Mouse (Mus musculus) midbrain, embryonic 16.5 days (tissue): ENCODE results near the gene Magi1. TPM values are rescaled to one million over a fixed set of nuclear protein-coding genes. Genes with fewer than 3 reads are reported as not detected.

Experiments
- ATAC-seq: fragments of 200-750 bp; cut with Nextera tagmentation; 2 replicates; pipeline ENCODE4 v1.8.0; 2017; ENCODE audit warnings: moderate TSS enrichment
- H3K27ac ChIP-seq: fragments of 300-500 bp; sonication (generic); 2 replicates; pipeline ENCODE4 v1.5.1; 2014; ENCODE audit warnings: mild to moderate bottlenecking, low read length, mixed read lengths
- H3K27me3 ChIP-seq: fragments of 300-500 bp; sonication (generic); 2 replicates; pipeline ENCODE4 v1.6.1; 2014; ENCODE audit warnings: low read depth, low read length, mixed read lengths; ENCODE audit not compliant: control insufficient read depth, insufficient read depth
- H3K36me3 ChIP-seq: fragments of 300-500 bp; sonication (generic); 2 replicates; pipeline ENCODE4 v1.6.1; 2014; ENCODE audit warnings: mild to moderate bottlenecking, low read length, moderate library complexity, mixed read lengths; ENCODE audit not compliant: control insufficient read depth, insufficient read depth
- H3K4me1 ChIP-seq: fragments of 300-500 bp; sonication (generic); 2 replicates; pipeline ENCODE4 v1.6.1; 2014; ENCODE audit warnings: mild to moderate bottlenecking, low read length, mixed read lengths; ENCODE audit not compliant: control insufficient read depth, insufficient read depth
- H3K4me2 ChIP-seq: fragments of 300-500 bp; sonication (generic); 2 replicates; pipeline ENCODE4 v1.6.1; 2014; ENCODE audit warnings: mild to moderate bottlenecking, low read length, mixed read lengths
- H3K4me3 ChIP-seq: fragments of 300-500 bp; sonication (generic); 2 replicates; pipeline ENCODE4 v1.5.1; 2014; ENCODE audit warnings: low read depth, mild to moderate bottlenecking, low read length, moderate library complexity, mixed read lengths
- H3K9ac ChIP-seq: fragments of 300-500 bp; sonication (generic); 2 replicates; pipeline ENCODE4 v1.6.1; 2014; ENCODE audit warnings: low read depth, low read length, mixed read lengths
- H3K9me3 ChIP-seq: fragments of 300-500 bp; sonication (generic); replicated peaks from 2 replicates; pipeline ENCODE4 v1.6.1; 2014; ENCODE audit warnings: mild to moderate bottlenecking, low read length, mixed read lengths; ENCODE audit not compliant: control insufficient read depth, poor library complexity, severe bottlenecking
- WGBS: fragments of 180-500 bp; shearing (Covaris S2); extraction: QIAGEN DNeasy Blood & Tissue Kit; methylation state at CpG from one replicate; pipeline ENCODE4 v1.1.7; 2014; 5-methylcytosine and 5-hydroxymethylcytosine counted together
- polyA plus RNA-seq: library from polyadenylated mRNA; unstranded; fragments of >200 nt; fragmentation: Nextera tagmentation; extraction: Ambion mirVana; gene quantifications from 2 replicates; pipeline ENCODE4 v1.2.1, GENCODE M21; 2015

Gene Magi1
- polyA plus RNA-seq, 1 experiment from 2014 or later: 34.6 TPM

DNA sequence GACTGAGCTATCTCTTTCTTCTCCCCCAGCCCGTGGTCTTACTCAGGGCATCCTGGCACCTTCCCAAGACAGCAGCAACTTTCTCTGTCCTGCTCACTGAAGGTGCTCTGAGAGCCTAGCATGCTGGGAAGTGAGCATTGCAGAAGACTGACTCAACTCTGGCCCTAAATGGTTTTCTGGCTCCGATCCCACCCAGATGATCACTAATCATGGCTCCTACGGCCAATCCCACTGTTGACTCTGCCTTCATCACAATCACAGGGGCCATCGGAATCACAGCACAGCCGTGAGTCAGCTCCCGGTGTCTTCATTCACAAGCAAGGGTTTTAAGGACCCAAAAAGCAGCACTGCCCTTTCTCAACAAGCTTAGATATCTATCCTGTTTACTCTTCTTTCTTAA, 58.6 kb downstream of the Magi1 start:
- H3K27me3 ChIP-seq: no peaks in the 10 kb centered on the region
- H3K27ac ChIP-seq: no peak overlapping the region
- no peaks in the 10 kb centered on the region for H3K4me1 ChIP-seq
- H3K4me3 ChIP-seq: no peak overlapping the region
- H3K9me3 ChIP-seq: no peaks in the 10 kb centered on the region
- no peak for ATAC-seq
- H3K4me2 ChIP-seq: no peak overlapping the region
- WGBS: 85% methylated on average over 6 of the region's 6 CpGs
- no peak overlapping the region for H3K9ac ChIP-seq
- no peaks in the 10 kb centered on the region for H3K36me3 ChIP-seq

DNA sequence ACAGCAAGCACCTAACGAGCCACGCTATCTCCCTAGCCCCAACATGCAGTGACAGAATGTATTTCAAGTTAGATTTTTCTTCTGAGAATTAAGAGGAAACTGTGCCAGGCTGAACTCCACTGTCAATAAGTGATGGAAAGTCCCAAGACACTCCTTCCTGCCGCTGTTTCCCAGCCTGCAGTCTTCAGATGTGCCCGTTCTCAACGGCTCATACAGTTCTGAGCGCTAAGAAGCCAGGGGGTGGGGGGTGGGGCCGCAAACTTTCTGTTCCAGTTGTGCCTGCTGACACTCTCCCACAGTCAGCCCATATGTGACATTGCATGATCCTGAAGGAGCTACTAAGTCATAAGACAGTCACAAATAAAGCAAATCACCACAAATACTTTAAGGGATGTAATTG, 61.5 kb downstream of the Magi1 start:
- no peak overlapping the region for H3K9ac ChIP-seq
- 71% methylated on average over 7 of the region's 7 CpGs for WGBS
- ATAC-seq: no peak
- H3K4me2 ChIP-seq: no peak overlapping the region
- no peak overlapping the region for H3K4me3 ChIP-seq
- H3K27ac ChIP-seq: no peak overlapping the region
- H3K4me1 ChIP-seq: no peaks in the 10 kb centered on the region; the same call in 1 of the 2 replicates
- no peaks in the 10 kb centered on the region for H3K9me3 ChIP-seq
- H3K36me3 ChIP-seq: no peaks in the 10 kb centered on the region
- H3K27me3 ChIP-seq: no peaks in the 10 kb centered on the region

DNA sequence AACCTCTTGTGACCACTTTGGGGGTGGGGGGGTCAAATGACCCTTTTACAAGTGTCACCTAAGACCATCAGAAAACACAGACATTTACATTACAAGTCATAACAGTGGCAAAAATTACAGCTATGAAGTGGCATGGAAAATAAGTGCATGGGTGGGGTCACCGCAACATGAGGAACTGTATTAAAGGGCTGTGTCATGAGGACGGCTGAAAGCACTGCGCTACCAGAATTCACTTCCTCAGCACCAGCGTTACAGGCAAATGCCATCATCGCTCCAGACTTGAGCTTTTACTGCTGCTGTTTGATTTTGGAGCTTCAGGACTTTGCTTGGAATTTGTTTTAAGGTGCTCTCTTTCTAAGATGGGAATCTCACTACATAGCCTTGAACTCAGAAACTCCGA, 62.0 kb downstream of the Magi1 start:
- ATAC-seq: no peak
- Histone ChIP-seq H3K36me3 (no peaks in the 10 kb centered on the region), H3K27ac (no peak overlapping the region), H3K4me2 (no peak overlapping the region), H3K9ac (no peak overlapping the region), H3K27me3 (no peaks in the 10 kb centered on the region), H3K9me3 (no peaks in the 10 kb centered on the region), H3K4me3 (no peak overlapping the region), H3K4me1 (no peaks in the 10 kb centered on the region; the same call in 1 of the 2 replicates)
- WGBS: 90% methylated on average over 6 of the region's 6 CpGs

DNA sequence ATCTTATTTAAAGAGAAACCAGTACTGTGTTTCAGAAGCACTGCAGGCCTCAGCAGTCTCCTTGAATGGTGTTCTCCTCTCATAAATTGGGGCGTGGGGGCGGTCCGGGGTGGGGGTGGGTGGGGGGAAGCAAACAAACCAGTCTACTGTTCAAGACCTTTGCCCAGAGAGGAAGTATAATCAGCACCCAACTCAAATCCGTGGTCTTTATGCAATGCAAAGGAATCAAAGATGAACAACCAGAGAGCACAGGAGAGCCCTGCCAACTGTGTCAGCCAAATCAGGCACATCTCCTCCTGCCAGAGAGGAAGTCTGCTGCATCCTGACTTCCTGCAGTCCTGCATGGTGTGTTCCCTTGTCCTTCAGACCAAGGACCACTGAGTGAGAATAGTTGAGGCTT, 65.6 kb downstream of the Magi1 start:
- H3K36me3 ChIP-seq: no peaks in the 10 kb centered on the region
- no peaks in the 10 kb centered on the region; the same call in 1 of the 2 replicates for H3K4me1 ChIP-seq
- H3K9me3 ChIP-seq: no peaks in the 10 kb centered on the region
- no peak overlapping the region for H3K27ac ChIP-seq
- WGBS: 88% methylated on average over 4 of the region's 4 CpGs
- H3K27me3 ChIP-seq: no peaks in the 10 kb centered on the region
- no peak for ATAC-seq
- H3K9ac ChIP-seq: no peak overlapping the region
- no peak overlapping the region for H3K4me3 ChIP-seq
- H3K4me2 ChIP-seq: no peak overlapping the region

DNA sequence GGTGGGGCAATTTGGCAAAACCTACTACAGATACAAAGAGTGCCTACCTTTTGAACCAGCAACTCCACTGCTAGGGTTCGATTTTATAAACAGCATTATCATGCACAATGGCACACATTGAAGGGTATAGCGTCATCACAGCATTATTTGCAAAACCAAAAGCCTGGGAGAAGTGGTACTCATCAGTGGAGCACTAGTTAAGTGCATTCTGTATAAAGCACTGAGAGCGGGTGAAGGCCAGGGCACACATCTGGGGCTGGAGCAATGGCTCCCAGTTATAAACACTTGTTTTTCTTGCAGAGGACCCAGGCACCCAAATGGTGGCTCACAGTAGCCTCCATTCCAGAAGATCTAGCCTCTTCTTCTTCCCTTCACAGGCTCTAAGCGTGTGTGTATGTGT, 67.9 kb downstream of the Magi1 start:
- Histone ChIP-seq H3K4me2 (no peak overlapping the region), H3K9ac (no peak overlapping the region), H3K36me3 (no peaks in the 10 kb centered on the region), H3K4me3 (no peak overlapping the region), H3K9me3 (no peaks in the 10 kb centered on the region), H3K4me1 (no peaks in the 10 kb centered on the region; the same call in 1 of the 2 replicates), H3K27ac (no peak overlapping the region), H3K27me3 (no peaks in the 10 kb centered on the region)
- WGBS: 95% methylated on average over 4 of the region's 4 CpGs
- no peak for ATAC-seq

DNA sequence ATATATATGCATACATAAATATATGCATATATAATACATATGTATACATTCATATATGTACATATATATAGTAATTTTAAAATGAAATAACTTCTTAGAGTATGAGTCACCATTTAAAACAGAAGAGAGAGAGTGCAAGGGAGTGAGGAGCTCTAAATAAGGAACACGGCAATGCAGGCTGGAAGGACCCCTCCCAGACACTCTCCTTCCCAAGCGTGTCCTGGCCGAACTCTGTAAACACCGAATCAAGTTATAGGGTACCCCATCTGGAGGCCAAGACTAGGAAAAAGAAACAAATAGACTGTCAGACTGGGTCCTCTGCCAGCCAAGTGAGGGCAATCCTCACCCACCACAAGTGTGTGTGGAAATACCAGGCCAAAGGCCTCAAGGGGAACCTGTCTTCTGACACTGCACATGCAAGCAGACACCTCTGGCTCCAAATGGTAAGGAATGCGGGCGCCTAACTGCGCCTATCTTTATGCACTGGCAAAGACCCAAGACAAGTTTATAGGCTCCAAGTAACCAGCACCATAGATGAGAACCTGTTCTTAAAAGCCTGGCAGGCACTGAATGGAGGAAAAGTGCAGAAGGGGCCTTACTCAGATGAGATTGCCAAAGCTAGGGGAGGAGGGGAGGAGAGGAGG, 68.7 kb downstream of the Magi1 start:
- Histone ChIP-seq H3K9ac (no peak overlapping the region), H3K4me2 (no peak overlapping the region), H3K4me3 (no peak overlapping the region), H3K27me3 (no peaks in the 10 kb centered on the region), H3K9me3 (no peaks in the 10 kb centered on the region), H3K27ac (no peak overlapping the region), H3K4me1 (no peaks in the 10 kb centered on the region; the same call in 1 of the 2 replicates), H3K36me3 (no peaks in the 10 kb centered on the region)
- 93% methylated on average over 7 of the region's 7 CpGs for WGBS
- ATAC-seq: no peak

DNA sequence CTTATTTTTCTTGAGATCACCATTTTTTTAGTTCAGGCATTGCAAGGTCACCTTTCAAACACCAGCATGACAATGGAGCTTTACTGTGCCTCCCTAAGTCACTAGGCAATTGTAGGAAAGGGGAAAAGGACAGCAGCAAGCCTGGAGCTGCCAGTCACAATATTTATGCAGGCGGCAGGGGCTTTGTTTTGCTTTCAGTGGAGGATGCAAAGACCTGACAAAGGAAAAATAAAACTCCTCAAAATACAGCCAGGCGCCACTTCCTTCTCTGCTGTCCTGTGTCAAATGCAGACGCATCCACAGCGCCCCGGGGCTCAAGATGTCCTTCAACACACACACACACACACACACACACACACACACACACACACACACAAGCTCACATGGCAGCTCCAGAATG, 77.8 kb downstream of the Magi1 start:
- Histone ChIP-seq H3K4me2 (no peak overlapping the region), H3K36me3 (no peaks in the 10 kb centered on the region), H3K9ac (no peak overlapping the region), H3K4me1 (no peaks in the 10 kb centered on the region), H3K4me3 (no peak overlapping the region), H3K27ac (no peak overlapping the region), H3K27me3 (no peaks in the 10 kb centered on the region), H3K9me3 (no peaks in the 10 kb centered on the region)
- WGBS: 21% methylated on average over 5 of the region's 5 CpGs
- no peak for ATAC-seq

DNA sequence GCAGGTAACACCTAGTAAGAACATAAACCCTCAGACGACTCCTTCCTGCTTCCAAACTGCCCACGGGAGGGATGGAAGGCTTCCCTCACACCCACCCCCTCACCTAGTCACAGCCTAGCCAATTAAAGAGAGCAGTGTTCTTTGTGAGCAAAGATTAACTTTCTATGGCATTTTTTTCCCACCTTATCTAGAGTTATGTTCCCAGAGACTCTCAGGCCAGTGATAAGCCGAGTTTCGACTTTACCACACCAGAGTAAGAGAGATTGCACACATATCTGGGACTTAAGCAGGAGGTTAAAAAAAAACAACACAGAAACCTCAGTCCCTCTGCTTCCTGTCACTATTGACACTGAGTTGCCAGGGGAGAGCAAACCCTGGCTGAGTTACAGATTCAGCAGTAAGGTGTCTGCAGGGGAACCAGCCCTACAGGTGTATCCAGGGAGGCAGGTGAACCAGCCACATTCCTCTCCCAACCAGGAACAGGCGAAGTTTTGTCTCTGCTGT, 80.0 kb downstream of the Magi1 start:
- Histone ChIP-seq H3K9me3 (no peaks in the 10 kb centered on the region), H3K27me3 (no peaks in the 10 kb centered on the region), H3K4me1 (no peaks in the 10 kb centered on the region), H3K4me2 (no peak overlapping the region), H3K27ac (no peak overlapping the region), H3K4me3 (no peak overlapping the region), H3K36me3 (no peaks in the 10 kb centered on the region), H3K9ac (no peak overlapping the region)
- ATAC-seq: no peak
- 73% methylated on average over 5 of the region's 5 CpGs for WGBS

DNA sequence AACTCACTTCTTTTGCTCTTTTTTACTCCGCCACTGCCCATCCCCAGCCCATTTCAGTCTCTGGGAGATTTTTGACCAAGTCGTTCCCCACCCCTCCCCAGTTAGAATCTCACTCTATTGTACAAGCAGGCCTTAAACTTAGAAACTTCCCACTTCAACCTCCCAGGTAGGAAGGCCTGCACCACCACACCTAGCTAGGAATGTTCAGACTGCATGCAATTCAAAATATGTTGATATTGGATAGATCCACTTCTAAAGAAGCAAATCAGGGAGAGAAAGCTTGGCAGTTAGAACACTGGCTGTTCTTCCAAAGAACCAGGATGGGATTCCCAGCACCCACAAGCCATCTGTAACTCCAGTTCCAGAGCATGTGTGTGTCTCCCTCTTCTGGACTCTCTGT, 81.8 kb downstream of the Magi1 start:
- Histone ChIP-seq H3K9me3 (no peaks in the 10 kb centered on the region), H3K27me3 (no peaks in the 10 kb centered on the region), H3K36me3 (no peaks in the 10 kb centered on the region), H3K27ac (no peak overlapping the region), H3K4me3 (no peak overlapping the region), H3K4me1 (no peaks in the 10 kb centered on the region), H3K4me2 (no peak overlapping the region), H3K9ac (no peak overlapping the region)
- 92% methylated on average over 2 of the region's 2 CpGs for WGBS
- no peak for ATAC-seq
